Mouse (Mus musculus) MEL (cell line): ENCODE data around the gene Sema6d. TPM values are rescaled to one million over a fixed set of nuclear protein-coding genes. Genes with fewer than 3 reads are reported as not detected.

ENCODE experiments used
- DNase-seq: peaks from one replicate; pipeline ENCODE4 v3.0.0; 2011; ENCODE audit warnings: low read depth, low spot score
- H3K27ac ChIP-seq: 2 replicates; pipeline ENCODE4 v1.5.1; 2012; ENCODE audit warnings: low read depth, mild to moderate bottlenecking, control low read depth, low read length, moderate library complexity; ENCODE audit not compliant: control insufficient read depth
- H3K27me3 ChIP-seq, 2 experiments: fragments of 150-350 bp in 1 of 2; sonication (generic) in 1 of 2; 2 replicates each; pipeline ENCODE4 v1.6.1; 2012; ENCODE audit warnings: low read length in 2 of 2, mild to moderate bottlenecking in 2 of 2, improper control_type of control experiment in 1 of 2, moderate library complexity in 1 of 2; ENCODE audit not compliant: insufficient read depth in 2 of 2, control insufficient read depth in 1 of 2
- H3K36me3 ChIP-seq, 2 experiments: 2 replicates each; pipeline ENCODE4 v1.6.1; 2012 to 2014; ENCODE audit warnings: low read length in 2 of 2, improper control_type of control experiment in 1 of 2, inconsistent platforms in 1 of 2, mild to moderate bottlenecking in 1 of 2; ENCODE audit not compliant: insufficient read depth in 2 of 2, control insufficient read depth in 1 of 2
- H3K4me1 ChIP-seq, 2 experiments: fragments of 150-350 bp in 1 of 2; sonication (generic) in 1 of 2; 2 replicates each; pipeline ENCODE4 v1.6.1; 2012; ENCODE audit warnings: low read length in 2 of 2, improper control_type of control experiment in 1 of 2, mild to moderate bottlenecking in 1 of 2; ENCODE audit not compliant: insufficient read depth in 2 of 2, control insufficient read depth in 1 of 2
- H3K4me3 ChIP-seq, 2 experiments: fragments of 150-350 bp in 1 of 2; sonication (generic) in 1 of 2; 2 replicates each; pipeline ENCODE4 v1.5.1; 2012; ENCODE audit warnings: low read depth in 2 of 2, low read length in 2 of 2, mild to moderate bottlenecking in 2 of 2, moderate library complexity in 2 of 2, control low read depth in 1 of 2, improper control_type of control experiment in 1 of 2; ENCODE audit not compliant: control insufficient read depth in 1 of 2, insufficient read depth in 1 of 2
- H3K79me2 ChIP-seq: 2 replicates; pipeline ENCODE4 v1.6.1; 2012; ENCODE audit warnings: mild to moderate bottlenecking, low read length, moderate library complexity; ENCODE audit not compliant: control insufficient read depth, poor library complexity, insufficient read depth
- H3K9ac ChIP-seq: 2 replicates; pipeline ENCODE4 v1.6.1; 2012; ENCODE audit warnings: low read depth, mild to moderate bottlenecking, control low read depth, low read length, moderate library complexity; ENCODE audit not compliant: control insufficient read depth, poor library complexity, severe bottlenecking
- H3K9me3 ChIP-seq: fragments of 150-350 bp; sonication (generic); replicated peaks from 2 replicates; pipeline ENCODE4 v1.6.1; 2012; ENCODE audit warnings: mild to moderate bottlenecking, low read length, improper control_type of control experiment, moderate library complexity; ENCODE audit not compliant: insufficient read depth
- CHD2 ChIP-seq: IDR thresholded peaks from 2 replicates; pipeline ENCODE4 v1.6.1; 2011; ENCODE audit warnings: low read length, improper control_type of control experiment
- E2F4 ChIP-seq: IDR thresholded peaks from 2 replicates; pipeline ENCODE4 v1.6.1; 2011; ENCODE audit warnings: low read depth, low read length, improper control_type of control experiment, borderline replicate concordance
- EP300 ChIP-seq, 2 experiments: IDR thresholded peaks; 2 replicates each; pipeline ENCODE4 v1.6.1; 2011; ENCODE audit warnings: improper control_type of control experiment in 2 of 2, low read length in 2 of 2, low read depth in 1 of 2, mild to moderate bottlenecking in 1 of 2
- ETS1 ChIP-seq: IDR thresholded peaks from 2 replicates; pipeline ENCODE4 v1.6.1; 2012; ENCODE audit warnings: low read depth, mild to moderate bottlenecking, inconsistent platforms, low read length, improper control_type of control experiment, moderate library complexity
- JUND ChIP-seq: IDR thresholded peaks from 2 replicates; pipeline ENCODE4 v1.6.1; 2011; ENCODE audit warnings: low read depth, mild to moderate bottlenecking, improper control_type of control experiment, low read length
- KAT2A ChIP-seq: conservative IDR thresholded peaks from 2 replicates; pipeline ENCODE4 v1.6.1; 2012; ENCODE audit warnings: low read depth, low read length, improper control_type of control experiment, inconsistent platforms
- MAFK ChIP-seq: IDR thresholded peaks from 2 replicates; pipeline ENCODE4 v1.6.1; 2011; ENCODE audit warnings: low read depth, mild to moderate bottlenecking, low read length, improper control_type of control experiment, borderline replicate concordance
- MAZ ChIP-seq: IDR thresholded peaks from 2 replicates; pipeline ENCODE4 v1.6.1; 2012; ENCODE audit warnings: low read depth, mild to moderate bottlenecking, inconsistent platforms, low read length, improper control_type of control experiment
- MYC ChIP-seq: IDR thresholded peaks from 2 replicates; pipeline ENCODE4 v1.6.1; 2011; ENCODE audit warnings: low read depth, mild to moderate bottlenecking, low read length, improper control_type of control experiment, moderate library complexity
- NRF1 ChIP-seq: IDR thresholded peaks from 2 replicates; pipeline ENCODE4 v1.6.1; 2014; ENCODE audit warnings: low read depth, mild to moderate bottlenecking, inconsistent platforms, low read length, improper control_type of control experiment, moderate library complexity; ENCODE audit not compliant: poor library complexity, insufficient read depth, severe bottlenecking
- POLR2A ChIP-seq, 2 experiments: IDR thresholded peaks; 2 replicates each; pipeline ENCODE4 v1.6.1; 2011 to 2012; ENCODE audit warnings: low read length in 2 of 2, mild to moderate bottlenecking in 2 of 2, control low read depth in 1 of 2, improper control_type of control experiment in 1 of 2, low read depth in 1 of 2, moderate library complexity in 1 of 2; ENCODE audit not compliant: control insufficient read depth in 1 of 2, insufficient read depth in 1 of 2, poor library complexity in 1 of 2
- POLR2AphosphoS2 ChIP-seq: IDR thresholded peaks from 2 replicates; pipeline ENCODE4 v1.6.1; 2011; ENCODE audit warnings: low read length, improper control_type of control experiment
- POLR2AphosphoS5 ChIP-seq: IDR thresholded peaks from 2 replicates; pipeline ENCODE4 v1.6.1; 2012; ENCODE audit warnings: low read depth, borderline replicate concordance, mild to moderate bottlenecking, inconsistent platforms, low read length, moderate library complexity, mixed read lengths
- RCOR1 ChIP-seq: IDR thresholded peaks from 2 replicates; pipeline ENCODE4 v1.6.1; 2012; ENCODE audit warnings: low read depth, mild to moderate bottlenecking, inconsistent platforms, low read length, improper control_type of control experiment
- SIN3A ChIP-seq: IDR thresholded peaks from 2 replicates; pipeline ENCODE4 v1.6.1; 2012; ENCODE audit warnings: low read length, improper control_type of control experiment, inconsistent platforms
- TAL1 ChIP-seq: IDR thresholded peaks from 2 replicates; pipeline ENCODE4 v1.6.1; 2012; ENCODE audit warnings: mild to moderate bottlenecking, inconsistent platforms, low read length, moderate library complexity, mixed read lengths
- ZC3H11A ChIP-seq: IDR thresholded peaks from 2 replicates; pipeline ENCODE4 v1.6.1; 2012; ENCODE audit warnings: low read depth, mild to moderate bottlenecking, inconsistent platforms, low read length, improper control_type of control experiment
- polyA plus RNA-seq, 2 experiments: library from polyadenylated mRNA; stranded (reverse) in 1 of 2; unstranded in 1 of 2; fragments of >175 nt in 1 of 2; fragments of >200 nt in 1 of 2; gene quantifications; 2 replicates each; pipeline versions ENCODE4 v1.2.1 to v1.2.4; 2012; ENCODE audit warnings: low replicate concordance in 2 of 2, low read depth in 1 of 2; ENCODE audit not compliant: insufficient read length in 2 of 2, insufficient read depth in 1 of 2, missing spikeins in 1 of 2
- total RNA-seq: library from RNA; depleted of rRNA; stranded (reverse); fragments of 300-350 nt; gene quantifications from 2 replicates; pipeline ENCODE4 v1.2.3, GENCODE M21; 2012

The Sema6d gene
- total and polyA plus RNA-seq, 3 experiments = not detected

GRCm38 (mm10) chr2:124477904-124478303 is 388.1 kb downstream of the Sema6d start:
- Histone ChIP-seq H3K9me3 (no peaks in the 10 kb centered on the region), H3K4me1 (no peaks in the 10 kb centered on the region), H3K4me3 (no peak overlapping the region), H3K9ac (no peak overlapping the region), H3K27ac (no peak overlapping the region), H3K27me3 (no peaks in the 10 kb centered on the region), H3K79me2 (no peaks in the 10 kb centered on the region), H3K36me3 (no peaks in the 10 kb centered on the region)
- no peak for DNase-seq
- no peak for TF ChIP-seq CHD2
- TF ChIP-seq JUND = no peak
- TF ChIP-seq POLR2A (IDR thresholded peaks at IDR 0.05; ENCODE audit: control insufficient read depth in 1 of 2, insufficient read depth in 1 of 2, low read depth in 1 of 2, low read length in 2 of 2, poor library complexity in 1 of 2) = no peak
- TF ChIP-seq KAT2A = no peak
- no peak for TF ChIP-seq MAZ
- no peak for TF ChIP-seq POLR2AphosphoS2
- TF ChIP-seq TAL1 = no peak
- no peak for TF ChIP-seq POLR2AphosphoS5
- TF ChIP-seq ETS1 = no peak
- TF ChIP-seq EP300 (IDR thresholded peaks at IDR 0.05; ENCODE audit: low read depth in 1 of 2, low read length in 2 of 2) = no peak
- TF ChIP-seq MYC = no peak
- no peak for TF ChIP-seq ZC3H11A

GRCm38 (mm10) chr2:124478526-124478925 is 388.8 kb downstream of the Sema6d start:
- H3K79me2 ChIP-seq = no peaks in the 10 kb centered on the region
- no peak for DNase-seq
- no peaks in the 10 kb centered on the region for H3K36me3 ChIP-seq
- no peaks in the 10 kb centered on the region for H3K9me3 ChIP-seq
- H3K4me3 ChIP-seq = no peak overlapping the region
- no peak overlapping the region for H3K9ac ChIP-seq
- no peak overlapping the region for H3K27ac ChIP-seq
- H3K4me1 ChIP-seq = no peaks in the 10 kb centered on the region
- TF ChIP-seq MAFK (no peak), MAZ (no peak), RCOR1 (no peak), SIN3A (no peak)
- TF ChIP-seq, all 39 proteins: peak for 0
- H3K27me3 ChIP-seq = no peaks in the 10 kb centered on the region

GRCm38 (mm10) chr2:124485761-124486160 is 396.0 kb downstream of the Sema6d start:
- H3K4me1 ChIP-seq = no peaks in the 10 kb centered on the region
- no peaks in the 10 kb centered on the region for H3K27me3 ChIP-seq
- no peaks in the 10 kb centered on the region for H3K36me3 ChIP-seq
- TF ChIP-seq E2F4 (no peak), NRF1 (no peak)
- no peaks in the 10 kb centered on the region for H3K79me2 ChIP-seq
- no peak overlapping the region for H3K9ac ChIP-seq
- H3K27ac ChIP-seq = no peak overlapping the region
- H3K9me3 ChIP-seq = no peaks in the 10 kb centered on the region
- no peak for DNase-seq
- H3K4me3 ChIP-seq = no peak overlapping the region
